Mouse (Mus musculus) kidney, postnatal 4 days (tissue): Measurements from ENCODE around the gene Sectm1b.
A peak's percentile ranks its signal among the peaks of the same experiment; 100 is the strongest.
"Not testable (repeated sequence)": the region's sequence is repeated elsewhere in the genome, so short reads cannot be mapped to it uniquely, and the experiment has no call there.

ENCODE experiments used
- DNase-seq, 2 experiments: peaks; one replicate each; pipeline ENCODE4 v3.0.0; 2021; ENCODE audit warnings: mixed read lengths in 2 of 2

Gene Sectm1b

DNA sequence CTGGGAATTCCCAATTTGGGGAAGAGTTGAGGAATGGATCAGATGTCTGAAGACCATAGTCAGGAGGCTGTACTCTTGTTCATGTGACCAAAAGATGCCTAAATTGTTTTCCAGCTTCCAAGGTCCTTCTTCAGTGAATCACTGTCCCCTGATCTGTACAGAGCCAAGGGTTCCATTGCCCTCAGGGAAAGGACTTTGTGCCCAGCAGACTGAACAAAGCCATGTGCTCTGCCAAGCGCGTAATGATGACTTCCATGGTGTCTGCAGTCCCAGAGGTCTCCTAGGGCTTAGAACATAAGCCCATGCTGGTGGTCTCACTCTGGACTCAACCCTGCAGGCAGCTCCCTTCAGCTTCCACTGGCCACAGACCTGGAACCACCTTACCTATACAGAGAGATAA, 4.5 kb upstream of the Sectm1b start:
- DNase-seq: no peak

DNA sequence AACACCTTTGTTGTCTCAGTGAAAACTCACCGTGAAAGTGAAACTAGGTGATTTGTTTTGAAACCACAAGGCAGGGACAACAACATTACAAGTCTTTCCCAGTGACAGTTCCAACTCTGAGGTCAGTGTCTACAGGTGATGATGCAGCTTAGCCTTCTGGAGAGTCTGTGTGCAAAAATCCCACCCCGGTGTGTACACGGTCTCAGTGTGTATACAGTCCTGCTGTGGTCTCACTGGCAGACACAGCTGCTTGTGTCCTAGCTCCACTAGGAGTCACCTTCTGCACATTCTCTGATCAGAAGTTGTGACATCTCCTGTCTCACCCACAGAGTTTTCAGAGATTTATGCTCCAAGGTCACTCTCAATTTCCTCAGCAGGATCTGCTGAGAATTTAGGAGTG, 828 bp upstream of the Sectm1b start:
- DNase-seq: no peak

DNA sequence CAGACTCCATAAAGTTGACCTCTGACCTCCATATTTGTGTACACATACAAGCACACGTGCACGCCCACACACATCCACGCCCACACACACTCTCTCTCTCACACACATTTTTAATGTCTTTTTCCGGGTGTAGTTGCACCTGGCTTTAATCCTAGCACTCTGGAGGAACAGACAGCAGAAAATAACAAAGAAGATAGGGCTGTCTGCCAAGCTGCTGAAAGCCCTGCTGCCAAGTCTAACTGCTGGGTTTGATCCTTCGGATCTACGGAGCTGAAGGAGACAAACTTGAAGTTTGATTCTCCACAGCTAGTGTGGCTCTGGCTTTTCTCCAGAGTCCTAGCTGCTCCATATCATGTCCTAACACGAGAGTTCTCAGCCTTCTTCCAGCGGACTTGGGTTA, 1.8 kb downstream of the Sectm1b start:
- DNase-seq: no peak

DNA sequence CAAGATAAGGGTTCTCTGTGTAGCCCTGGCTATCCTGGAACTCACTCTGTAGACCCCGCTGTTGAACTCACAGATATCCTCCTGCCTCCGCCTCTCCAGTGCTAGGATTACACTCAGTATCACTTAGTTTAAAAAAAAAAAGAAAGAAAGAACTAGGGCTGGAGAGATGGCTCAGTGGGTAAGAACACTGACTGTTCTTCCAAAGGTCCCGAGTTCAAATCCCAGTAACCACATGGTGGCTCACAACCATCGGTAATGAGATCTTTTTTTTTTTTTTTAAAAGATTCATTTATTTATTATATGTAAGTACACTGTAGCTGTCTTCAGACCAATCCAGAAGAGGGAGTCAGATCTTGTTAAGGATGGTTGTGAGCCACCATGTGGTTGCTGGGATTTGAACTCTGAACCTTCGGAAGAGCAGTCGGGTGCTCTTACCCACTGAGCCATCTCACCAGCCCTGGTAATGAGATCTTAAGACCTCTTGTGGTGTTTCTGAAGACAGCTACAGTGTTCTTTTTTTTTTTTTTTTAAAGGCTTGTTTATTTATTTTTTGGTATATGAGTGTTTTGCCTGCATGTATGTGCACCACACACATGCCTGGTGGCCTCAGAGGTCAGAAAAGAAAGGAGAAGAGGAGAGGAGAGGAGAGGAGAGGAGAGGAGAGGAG, 2.8 kb downstream of the Sectm1b start:
- DNase-seq: not testable (repeated sequence)

DNA sequence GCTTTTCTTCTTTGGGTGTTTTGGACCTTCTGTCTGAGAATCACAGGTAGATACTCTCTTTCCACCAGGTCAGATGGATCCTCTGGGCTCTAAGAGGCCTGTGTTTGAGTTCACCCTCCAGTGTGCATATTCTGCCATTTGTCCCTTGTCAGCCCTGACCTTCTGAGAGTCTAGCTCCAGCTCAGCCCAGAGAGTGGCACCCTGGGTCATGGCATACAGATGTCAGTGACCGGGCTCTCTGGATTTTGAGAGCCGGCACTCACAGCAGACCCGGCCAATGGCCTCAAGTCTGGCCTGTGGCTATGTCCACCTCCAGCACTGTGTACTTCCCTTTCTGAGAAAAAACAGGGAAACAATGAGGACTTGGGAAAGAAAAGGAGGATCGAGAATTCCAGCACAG, 3.9 kb downstream of the Sectm1b start:
- no peak for DNase-seq

DNA sequence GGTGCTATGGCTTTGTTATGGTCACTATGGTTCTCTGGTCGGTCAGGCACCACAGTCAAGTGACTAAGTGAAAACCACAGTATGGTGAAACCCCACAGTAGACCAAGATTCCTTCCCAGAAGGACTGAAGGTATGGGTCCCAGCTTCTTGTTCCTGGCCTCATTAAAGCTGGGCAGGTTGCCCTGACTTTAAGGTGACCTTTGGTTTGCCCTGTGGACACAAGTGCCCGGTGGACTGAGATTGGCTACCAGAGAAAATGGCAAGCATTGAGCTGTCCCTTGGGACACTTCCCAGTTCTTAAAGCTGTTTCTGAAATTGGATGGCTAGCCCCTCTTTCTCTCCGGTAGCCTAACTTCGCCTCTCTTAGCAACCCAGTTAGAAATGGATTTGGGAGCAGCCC, 4.4 kb downstream of the Sectm1b start:
- DNase-seq: no peak

DNA sequence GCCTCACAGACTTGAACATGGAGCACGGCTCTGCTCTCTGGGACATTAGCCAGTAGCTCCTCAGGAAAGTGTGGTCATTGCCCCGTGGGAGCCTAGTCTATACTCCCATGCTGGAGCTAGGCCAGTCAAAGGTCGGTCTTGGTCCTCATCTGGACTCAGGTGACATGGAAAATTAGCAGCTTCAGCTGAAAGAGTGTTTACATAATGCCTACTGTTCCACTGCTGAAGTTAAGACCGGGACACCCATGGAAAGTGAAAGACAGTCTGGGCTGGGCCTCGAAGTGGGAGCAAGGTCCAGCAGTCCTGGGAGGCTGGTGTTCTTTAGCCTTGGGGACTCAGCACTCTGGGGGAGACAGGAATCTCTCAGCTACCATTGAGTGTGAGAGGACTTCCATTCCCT, 5.2 kb downstream of the Sectm1b start:
- DNase-seq: peak; percentile 39 to 58

DNA sequence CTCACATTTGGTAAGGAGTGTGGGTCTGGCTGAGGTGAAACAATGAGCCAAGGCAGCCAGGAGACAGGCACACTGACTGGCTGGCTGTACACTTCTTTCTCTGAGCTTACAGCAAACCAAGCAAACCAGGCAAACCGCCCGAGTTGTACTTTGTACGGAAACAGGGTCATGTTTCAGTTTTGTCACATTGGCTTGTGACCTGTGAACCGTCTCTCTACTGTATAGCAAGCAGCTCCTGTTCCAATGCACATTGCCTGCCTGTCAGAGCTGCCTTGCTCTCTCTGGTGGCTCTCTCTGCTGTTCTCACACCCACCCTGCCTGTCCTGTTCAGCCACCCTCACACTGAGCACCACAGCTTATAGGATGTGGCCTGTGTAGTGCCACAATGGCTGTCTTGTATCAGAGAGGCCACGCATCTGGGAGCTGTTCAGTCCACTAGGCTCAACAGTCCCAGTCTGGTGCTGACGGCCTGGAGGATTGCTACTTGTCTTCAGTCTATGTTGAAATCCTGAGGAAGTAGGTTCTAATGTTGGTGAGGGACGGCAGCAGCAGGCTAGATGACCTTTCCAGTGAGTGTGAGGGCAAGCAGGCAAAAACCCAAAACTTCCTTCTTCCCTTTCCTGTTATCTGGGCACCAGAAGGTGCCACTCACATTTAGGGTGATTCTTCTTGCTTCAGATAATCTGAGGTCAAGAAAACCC, 6.7 kb downstream of the Sectm1b start:
- DNase-seq: peak; percentile 45 to 65

DNA sequence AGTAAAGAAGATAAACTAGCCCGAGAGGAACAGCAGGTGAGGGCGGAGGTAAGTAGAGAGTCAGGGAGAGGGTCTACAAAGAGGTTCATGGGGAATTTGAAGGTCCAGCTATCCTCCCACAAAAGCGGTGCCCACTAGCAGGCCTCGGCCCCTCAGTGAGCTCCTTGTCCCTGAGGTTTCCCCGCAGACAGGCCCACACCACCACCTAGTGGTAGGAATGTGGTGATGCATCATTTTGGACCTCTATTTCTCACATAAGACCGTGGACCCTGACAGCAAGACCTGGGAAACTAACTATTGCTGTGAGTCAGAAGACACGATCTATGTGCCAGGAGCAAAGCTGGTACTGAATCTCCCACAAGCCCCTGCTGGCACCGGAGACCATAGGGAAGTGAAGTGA, 9.8 kb downstream of the Sectm1b start:
- DNase-seq: peak; percentile 90 to 92

DNA sequence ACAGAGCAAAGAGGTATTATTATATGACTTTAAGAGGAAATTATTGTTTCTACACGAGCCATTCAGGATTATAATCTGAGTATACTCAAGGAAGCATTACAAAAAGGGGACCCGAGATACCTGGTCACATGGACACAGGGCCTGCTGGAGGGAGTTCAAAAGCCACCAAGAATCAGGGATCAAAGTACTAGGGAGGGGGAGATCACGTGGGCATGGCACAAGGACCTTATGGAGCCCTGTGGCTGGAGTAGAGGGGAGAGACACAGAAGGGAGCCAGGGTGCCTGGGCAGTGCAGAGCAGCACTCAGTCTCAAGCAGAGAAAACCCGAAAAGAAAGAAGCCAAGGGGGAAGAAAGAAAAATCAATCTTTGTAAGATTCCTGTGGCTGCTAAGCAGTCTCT, 11.0 kb downstream of the Sectm1b start:
- no peak for DNase-seq

DNA sequence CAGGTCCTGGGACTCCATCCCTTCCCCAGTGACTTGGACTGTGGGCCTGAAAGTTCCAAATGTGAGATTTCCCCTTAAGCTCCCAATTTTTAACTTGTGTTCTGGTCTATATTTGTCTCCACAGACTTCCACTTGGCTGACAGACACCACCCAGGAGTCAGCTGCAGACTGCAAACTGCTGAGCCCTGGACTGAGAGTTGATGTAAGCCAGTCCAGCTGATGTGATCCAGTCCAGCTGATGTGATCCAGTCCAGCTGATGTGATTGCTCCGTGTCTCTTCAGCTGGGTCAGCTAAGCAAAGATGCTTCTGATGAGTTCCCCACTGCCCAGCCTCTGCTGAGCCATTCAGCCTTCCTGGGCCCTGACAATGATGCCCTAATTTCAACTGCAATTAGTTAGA, 11.6 kb downstream of the Sectm1b start:
- DNase-seq: no peak

DNA sequence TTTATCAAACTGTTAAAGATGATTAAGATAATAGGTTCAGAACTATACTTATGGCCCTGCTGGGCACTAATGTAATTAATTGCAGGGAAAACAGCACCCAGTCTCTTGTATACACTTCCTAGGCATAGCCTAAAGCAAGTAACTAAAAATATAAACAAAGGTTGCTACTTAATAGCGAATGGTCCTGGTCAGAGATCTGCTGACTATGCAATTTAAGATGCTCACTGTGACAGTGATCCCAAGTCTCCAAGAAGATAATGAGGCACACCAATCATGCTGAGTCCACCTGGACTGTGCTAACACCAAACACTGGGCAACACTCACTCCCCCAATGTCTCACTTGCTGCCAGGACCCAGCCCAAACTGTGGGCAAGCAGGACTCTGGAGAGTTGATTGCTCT, 13.5 kb downstream of the Sectm1b start:
- no peak for DNase-seq

DNA sequence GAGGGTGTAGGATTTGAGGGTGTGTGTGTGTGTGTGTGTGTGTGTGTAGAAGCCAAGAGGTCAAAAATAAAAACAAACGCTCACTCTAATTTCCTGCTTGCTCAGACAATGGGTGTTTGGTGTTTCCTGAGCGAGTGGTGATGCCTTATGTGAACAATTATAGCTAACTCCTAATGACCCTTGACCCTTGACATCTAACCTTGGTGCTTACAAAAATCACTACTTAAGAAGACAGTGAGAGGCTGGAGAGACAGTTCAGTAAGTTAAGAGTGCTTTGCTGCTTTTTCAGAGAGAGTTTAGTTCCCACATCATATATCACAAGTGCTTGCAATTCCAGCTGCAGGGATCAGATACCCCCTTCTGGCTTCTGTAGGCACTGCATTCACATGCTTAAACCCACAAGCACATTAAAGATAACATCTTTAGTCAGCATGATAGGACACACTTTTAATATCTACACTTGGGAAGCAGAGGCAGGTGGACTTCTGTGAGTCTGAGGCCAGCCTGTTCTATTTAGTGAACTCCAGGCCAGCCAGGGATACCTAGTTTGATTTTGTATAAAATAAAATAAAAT, 15.5 kb downstream of the Sectm1b start:
- DNase-seq: peak; percentile 39 to 62

DNA sequence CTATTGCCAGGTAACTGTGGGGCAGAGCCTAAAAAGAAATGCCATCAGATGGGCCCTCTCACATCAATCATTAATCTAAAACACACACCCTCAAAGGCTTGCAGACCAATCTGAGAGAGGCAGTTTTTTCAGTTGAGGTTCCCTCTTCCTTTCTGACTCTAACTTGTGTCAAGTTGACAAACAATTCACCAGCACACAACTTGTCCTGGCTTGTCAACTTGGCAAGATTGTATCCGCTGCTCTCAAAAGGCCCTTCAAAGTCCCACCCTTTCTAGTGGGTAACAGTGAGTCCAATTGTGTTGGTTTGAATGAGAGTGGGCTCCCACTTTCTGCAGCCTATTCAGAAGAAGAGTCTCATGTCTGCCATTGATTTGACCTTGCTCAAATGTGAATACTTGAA, 18.1 kb downstream of the Sectm1b start:
- no peak for DNase-seq

DNA sequence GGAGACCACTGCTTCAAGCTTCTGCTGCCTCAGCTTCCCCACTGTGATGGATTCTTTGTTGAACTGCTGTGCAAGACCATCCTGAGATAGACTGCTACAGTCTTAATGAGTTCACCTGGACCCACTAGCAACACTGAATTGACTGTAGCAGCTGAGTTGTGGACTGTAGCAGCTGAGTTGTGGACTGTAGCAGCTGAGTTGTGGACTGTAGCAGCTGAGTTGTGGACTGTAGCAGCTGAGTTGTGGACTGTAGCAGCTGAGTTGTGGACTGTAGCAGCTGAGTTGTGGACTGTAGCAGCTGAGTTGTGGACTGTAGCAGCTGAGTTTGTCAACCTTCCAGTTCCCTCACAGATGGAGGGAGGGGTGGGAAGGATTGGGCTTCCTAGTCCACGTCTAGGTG, 20.3 kb downstream of the Sectm1b start:
- not testable (repeated sequence) for DNase-seq

DNA sequence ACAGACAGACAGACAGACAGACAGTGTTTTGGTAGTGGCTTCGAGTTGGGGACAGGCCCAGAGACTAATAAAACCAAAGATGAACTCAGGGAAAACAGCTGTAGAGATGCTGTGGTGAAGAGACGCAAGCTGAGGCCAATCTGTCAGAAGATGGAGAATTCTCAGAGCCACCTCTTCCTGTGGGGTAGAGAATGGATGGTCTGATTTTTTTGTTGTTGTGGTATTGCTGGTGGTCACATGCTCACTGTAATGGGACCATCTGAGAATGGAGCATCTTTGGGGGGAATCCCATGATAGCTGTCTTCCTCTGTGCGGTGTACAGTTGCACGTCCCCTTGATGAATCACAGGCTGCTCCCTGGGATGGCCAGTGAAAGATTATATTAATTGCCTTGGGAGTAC, 20.9 kb downstream of the Sectm1b start:
- DNase-seq: no peak

DNA sequence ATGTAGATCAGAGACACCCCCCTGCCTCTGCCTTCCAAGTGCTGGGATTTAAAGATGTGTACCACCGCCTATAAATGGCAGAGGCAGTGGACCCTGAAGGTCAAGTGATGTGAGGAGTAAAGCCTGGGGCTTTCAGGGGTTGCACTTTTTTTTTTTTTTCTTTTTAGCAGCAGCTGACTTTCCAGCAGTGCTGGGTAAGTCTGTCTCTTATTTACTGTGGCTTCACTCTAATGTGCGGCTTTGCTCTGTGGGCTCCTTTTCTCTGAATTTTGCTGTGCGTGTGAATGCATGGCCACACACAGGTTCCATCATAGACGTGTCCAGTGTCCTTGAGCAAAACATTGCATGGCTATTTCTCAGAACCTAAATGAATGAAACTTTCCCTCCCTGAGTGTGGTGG, 21.7 kb downstream of the Sectm1b start:
- no peak for DNase-seq

DNA sequence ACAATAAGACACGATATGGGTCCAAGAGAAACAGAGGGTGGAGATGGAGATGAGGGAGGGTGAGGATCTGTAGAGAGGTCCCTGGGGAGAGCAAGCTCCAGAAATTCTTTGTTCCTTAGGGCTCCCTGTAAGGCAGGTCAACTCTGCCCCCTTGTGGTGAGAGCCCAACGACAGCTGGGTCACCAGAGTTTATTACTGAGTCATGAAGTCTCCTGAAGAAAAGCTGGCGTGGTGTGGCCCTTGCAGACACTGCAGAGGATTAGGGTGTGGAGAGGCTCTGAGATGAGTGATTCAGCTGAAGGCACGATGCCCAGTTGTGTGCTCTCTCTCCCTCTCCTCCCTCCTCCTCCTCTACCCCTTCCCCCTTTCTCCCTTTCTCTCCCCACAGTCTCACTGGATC, 22.2 kb downstream of the Sectm1b start:
- peak; percentile 92 for DNase-seq

DNA sequence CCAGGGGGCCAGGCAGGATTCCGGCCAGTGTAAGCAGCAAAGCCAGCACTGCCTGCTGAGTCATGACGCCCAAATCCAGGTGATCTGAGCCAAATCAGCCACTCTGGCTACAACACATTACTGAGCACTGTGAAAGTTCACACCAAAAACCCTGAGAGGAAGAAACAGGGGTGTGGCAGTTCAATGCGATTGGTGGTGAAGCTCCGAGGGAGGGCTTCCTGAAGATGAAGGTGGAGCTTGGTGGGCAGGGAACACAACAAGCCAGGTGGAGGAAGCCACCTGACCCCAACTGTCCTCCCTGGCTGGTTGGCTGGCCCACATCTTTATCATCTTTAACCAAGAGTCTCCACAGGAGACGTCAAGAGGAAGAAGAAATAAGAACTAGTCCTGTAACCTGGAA, 24.1 kb downstream of the Sectm1b start, which contains the start of gene Cd7:
TSS of gene Cd7 (minus strand) at position 117 of the 400 bp plus-strand sequence.
- DNase-seq: no peak

DNA sequence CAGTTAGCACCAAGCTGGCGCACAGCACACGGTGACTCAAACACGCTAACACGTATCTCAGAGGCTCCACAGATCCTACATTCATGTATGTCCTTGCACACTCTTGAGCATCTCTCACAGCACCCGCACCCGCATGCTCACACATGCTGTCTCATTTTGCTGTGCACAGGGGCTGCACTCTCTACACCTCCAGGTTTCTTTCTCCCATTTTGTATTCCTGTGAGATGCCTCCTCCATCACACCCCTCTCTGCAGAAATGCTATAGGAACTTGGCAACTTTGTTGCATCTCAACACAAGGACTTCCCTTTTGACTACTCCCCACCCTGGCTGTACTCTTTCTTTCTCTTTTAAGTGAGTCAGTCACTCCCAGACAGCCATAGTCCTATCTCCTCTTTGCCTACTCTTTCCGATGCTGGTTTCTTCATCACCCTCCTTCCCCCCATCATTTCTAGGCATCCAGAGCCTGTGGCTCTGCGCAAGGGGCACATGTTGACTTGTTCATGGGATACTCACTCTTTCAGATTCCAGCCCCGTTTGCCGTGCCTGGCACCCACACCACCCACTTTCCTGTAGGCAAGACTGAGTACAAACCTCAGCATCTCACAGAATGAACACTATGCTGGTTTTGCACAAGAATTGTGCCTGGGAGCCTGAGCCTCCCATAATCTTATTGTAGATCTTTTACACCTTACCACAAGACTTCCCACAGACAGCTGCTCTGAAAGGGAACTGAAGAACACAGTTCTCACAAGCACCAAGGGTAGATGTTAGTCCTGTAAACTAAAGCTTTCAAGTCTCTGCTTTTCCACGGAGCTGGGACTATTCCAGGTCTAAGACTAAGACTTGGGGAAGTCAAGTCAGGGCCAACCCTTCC, 24.8 kb downstream of the Sectm1b start:
- DNase-seq: no peak

DNA sequence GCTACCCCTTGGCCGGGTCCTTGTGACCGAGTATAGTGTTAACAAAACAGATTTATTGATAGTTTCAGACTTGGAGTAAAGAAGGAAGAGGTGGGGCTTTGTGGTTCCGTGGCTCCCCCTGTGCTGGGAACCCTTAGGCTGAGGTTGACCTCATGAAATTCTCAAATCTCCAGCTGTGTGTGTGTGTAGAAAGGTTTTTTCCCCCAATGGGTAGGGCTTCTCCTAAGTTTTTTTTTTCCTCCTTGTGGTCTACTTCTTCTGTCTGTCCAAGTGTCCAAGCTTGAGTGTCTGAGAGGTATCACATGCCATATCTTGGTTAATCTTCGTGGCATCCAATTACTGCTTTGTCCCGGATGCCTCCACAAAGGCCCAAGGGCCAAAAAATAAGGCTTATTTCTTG, 30.3 kb downstream of the Sectm1b start:
- no peak for DNase-seq

DNA sequence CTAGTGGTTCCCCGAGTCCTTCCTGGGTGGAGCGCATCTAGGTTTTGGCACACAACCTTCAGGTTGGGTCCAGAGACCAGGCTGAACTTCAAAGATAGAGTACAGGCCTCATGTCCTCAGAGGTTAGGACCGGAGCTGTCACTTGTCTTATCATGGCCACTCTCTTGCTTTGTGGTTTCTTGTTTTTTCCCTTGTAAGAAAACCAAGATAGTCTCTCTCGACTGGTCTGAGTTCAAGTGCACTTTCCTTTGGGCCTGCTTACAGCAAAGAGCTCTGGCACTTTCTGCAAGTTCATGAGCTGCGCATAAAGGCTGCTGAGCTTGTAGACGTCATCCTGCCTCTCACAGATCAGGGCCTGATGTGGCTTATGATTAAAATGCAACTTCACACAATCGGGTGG, 36.1 kb downstream of the Sectm1b start:
- no peak for DNase-seq

DNA sequence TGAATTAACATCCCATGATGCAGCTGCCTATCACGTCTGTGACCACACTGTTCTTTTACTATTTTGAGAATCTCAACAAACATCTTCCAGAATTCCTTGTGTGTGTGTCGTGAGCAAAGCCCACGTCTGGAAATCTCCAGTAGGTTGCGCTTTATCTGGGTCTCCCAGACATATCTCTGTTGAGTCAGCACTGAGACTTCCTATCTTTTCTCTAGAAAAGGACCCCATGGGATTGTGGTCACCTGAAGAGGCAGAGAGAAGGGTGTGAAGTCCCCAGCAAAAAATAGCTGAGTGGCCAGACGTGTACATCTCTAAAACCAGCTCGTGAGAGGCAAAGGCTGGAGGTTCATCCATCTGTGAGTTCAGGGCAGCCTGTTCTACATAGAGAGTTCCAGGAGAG, 39.2 kb downstream of the Sectm1b start:
- no peak for DNase-seq
